Mouse (Mus musculus) kidney, postnatal 0 days (tissue): ENCODE data around the gene Cops3. TPM values are rescaled to one million over a fixed set of nuclear protein-coding genes. Genes with fewer than 3 reads are reported as not detected.

Experiments
- ATAC-seq: fragments of 200-750 bp; cut with Nextera tagmentation; replicated peaks from 2 replicates; pipeline ENCODE4 v1.8.0; 2017; ENCODE audit warnings: low read depth, moderate number of reproducible peaks, moderate TSS enrichment, moderate library complexity; ENCODE audit not compliant: low FRiP score
- DNase-seq: peaks from one replicate; pipeline ENCODE4 v3.0.0-alpha.2; 2016; ENCODE audit warnings: low spot score
- H3K27ac ChIP-seq: fragments of 300-500 bp; sonication (generic); 2 replicates; pipeline ENCODE4 v1.5.1; 2014; ENCODE audit warnings: mild to moderate bottlenecking
- H3K27me3 ChIP-seq: fragments of 300-500 bp; sonication (generic); 2 replicates; pipeline ENCODE4 v1.6.1; 2014; ENCODE audit warnings: low read length, mixed read lengths; ENCODE audit not compliant: insufficient read depth
- H3K36me3 ChIP-seq: fragments of 300-500 bp; sonication (generic); 2 replicates; pipeline ENCODE4 v1.6.1; 2014; ENCODE audit warnings: low read length, mixed read lengths; ENCODE audit not compliant: insufficient read depth
- H3K4me1 ChIP-seq: fragments of 300-500 bp; sonication (generic); replicated peaks from 2 replicates; pipeline ENCODE4 v1.6.1; 2014; ENCODE audit warnings: antibody characterized with exemption, low read length, mixed read lengths; ENCODE audit not compliant: insufficient read depth
- H3K4me2 ChIP-seq: fragments of 300-500 bp; sonication (generic); 2 replicates; pipeline ENCODE4 v1.6.1; 2014; ENCODE audit warnings: mild to moderate bottlenecking, low read length, moderate library complexity, mixed read lengths
- H3K4me3 ChIP-seq: fragments of 300-500 bp; sonication (generic); replicated peaks from 2 replicates; pipeline ENCODE4 v1.5.1; 2014; ENCODE audit warnings: low read depth, low read length
- H3K9ac ChIP-seq: fragments of 300-500 bp; sonication (generic); 2 replicates; pipeline ENCODE4 v1.6.1; 2014; ENCODE audit warnings: low read depth, low read length
- H3K9me3 ChIP-seq: fragments of 300-500 bp; sonication (generic); replicated peaks from 2 replicates; pipeline ENCODE4 v1.6.1; 2016; ENCODE audit warnings: low read length, inconsistent platforms, mixed read lengths
- CTCF ChIP-seq: IDR thresholded peaks from 2 replicates; pipeline ENCODE4 v1.5.1; 2016; ENCODE audit warnings: antibody characterized with exemption, low read depth, mild to moderate bottlenecking, moderate library complexity
- WGBS: fragments of 180-500 bp; shearing (Covaris S2); extraction: QIAGEN DNeasy Blood & Tissue Kit; methylation state at CpG from one replicate; pipeline ENCODE4 v1.1.7; 2014; 5-methylcytosine and 5-hydroxymethylcytosine counted together
- polyA plus RNA-seq: library from polyadenylated mRNA; unstranded; fragments of >200 nt; fragmentation: Nextera tagmentation; extraction: Ambion mirVana; gene quantifications from 2 replicates; pipeline ENCODE4 v1.2.1, GENCODE M21; 2015

Cops3 gene
- 144 and 156 TPM in 2 replicates for polyA plus RNA-seq

- under 1% methylated on average over 43 of the region's 43 CpGs for WGBS
- Histone ChIP-seq H3K4me3 (peak within 1 kb of the TSS; percentile 99), H3K4me1 (peaks cover 14% of the 10 kb centered on the region), H3K27ac (peak within 1 kb of the TSS; percentile 98), H3K9me3 (no peaks in the 10 kb centered on the region), H3K27me3 (no peaks in the 10 kb centered on the region), H3K36me3 (peaks cover 16% of the 10 kb centered on the region; the same call in 1 of the 2 replicates), H3K9ac (peak within 1 kb of the TSS; percentile 95), H3K4me2 (peak within 1 kb of the TSS; percentile 57)
- peak; percentile 96 for ATAC-seq
- peak; percentile 99 for DNase-seq
- peak; percentile 3; the same call in 1 of the 2 replicates for TF ChIP-seq CTCF
Measured at GRCm38 (mm10) chr11:59839459-59840126, at the start of gene Cops3. TSS of gene Cops3 (minus strand) at chr11:59839838.

DNA sequence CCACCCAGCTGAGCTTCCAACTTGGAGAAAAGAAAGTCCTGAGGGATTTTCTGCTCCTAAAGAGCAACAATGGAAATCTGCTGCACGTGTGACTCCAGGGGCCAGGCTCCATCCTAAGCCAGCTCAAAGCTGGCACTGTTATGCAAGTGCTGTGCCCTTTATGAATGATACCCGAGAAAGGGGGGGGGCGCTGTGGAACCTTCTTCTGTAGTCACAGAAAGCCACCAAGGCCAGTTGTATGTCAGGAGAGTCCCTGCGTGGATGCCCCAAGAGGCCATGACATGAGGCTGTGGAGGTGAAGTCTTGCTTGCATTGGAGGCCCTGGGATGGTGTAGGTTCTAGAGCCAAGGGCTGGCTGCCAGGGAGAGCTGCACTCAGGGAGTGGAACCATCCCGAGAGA is 48.5 kb upstream of the Cops3 start:
- H3K27me3 ChIP-seq: no peaks in the 10 kb centered on the region
- no peak for ATAC-seq

GRCm38 (mm10) chr11:59886952-59887351 is 47.3 kb upstream of the Cops3 start:
- H3K36me3 ChIP-seq: no peaks in the 10 kb centered on the region
- ATAC-seq: no peak
- 64% methylated on average over 1 of the region's 1 CpGs for WGBS
- DNase-seq: no peak
- no peaks in the 10 kb centered on the region for H3K27me3 ChIP-seq
- H3K9me3 ChIP-seq: no peaks in the 10 kb centered on the region
- no peak overlapping the region for H3K27ac ChIP-seq
- H3K9ac ChIP-seq: no peak overlapping the region
- TF ChIP-seq CTCF: no peak
- peaks cover 4% of the 10 kb centered on the region; the same call in 1 of the 2 replicates for H3K4me1 ChIP-seq
- H3K4me2 ChIP-seq: no peak overlapping the region
- H3K4me3 ChIP-seq: no peak overlapping the region

More for the DNA sequence above, 48.5 kb upstream of the Cops3 start:
- DNase-seq: no peak
- WGBS: 74% methylated on average over 5 of the region's 5 CpGs
- peaks cover 4% of the 10 kb centered on the region; the same call in 1 of the 2 replicates for H3K4me1 ChIP-seq
- no peak for TF ChIP-seq CTCF
- no peaks in the 10 kb centered on the region for H3K9me3 ChIP-seq
- H3K9ac ChIP-seq: no peak overlapping the region
- H3K27ac ChIP-seq: no peak overlapping the region
- no peak overlapping the region for H3K4me3 ChIP-seq
- no peak overlapping the region for H3K4me2 ChIP-seq
- no peaks in the 10 kb centered on the region for H3K36me3 ChIP-seq

- peak overlapping the region; percentile 63 for H3K27ac ChIP-seq
- 45% methylated on average over 17 of the region's 17 CpGs for WGBS
- H3K27me3 ChIP-seq: no peaks in the 10 kb centered on the region
- no peak overlapping the region for H3K4me2 ChIP-seq
- no peak overlapping the region for H3K9ac ChIP-seq
- DNase-seq (peak; percentile 78), ATAC-seq (no peak; the same call in 1 of the 2 replicates)
- no peaks in the 10 kb centered on the region for H3K9me3 ChIP-seq
- peak; percentile 53 for TF ChIP-seq CTCF
- H3K4me1 ChIP-seq: peaks cover 4% of the 10 kb centered on the region; the same call in 1 of the 2 replicates
- no peaks in the 10 kb centered on the region for H3K36me3 ChIP-seq
- H3K4me3 ChIP-seq: no peak overlapping the region
Measured at GRCm38 (mm10) chr11:59885217-59885986, 45.8 kb upstream of the Cops3 start.

- H3K9me3 ChIP-seq: no peaks in the 10 kb centered on the region
- no peak overlapping the region for H3K27ac ChIP-seq
- no peak overlapping the region for H3K4me2 ChIP-seq
- DNase-seq (peak; percentile 95), ATAC-seq (peak; percentile 55; the same call in 1 of the 2 replicates)
- 0 out of 2 replicates have a peak overlapping the region, but pooled peaks have one; percentile 13 for H3K9ac ChIP-seq
- no peak overlapping the region for H3K4me3 ChIP-seq
- H3K36me3 ChIP-seq: peaks cover 15% of the 10 kb centered on the region
- no peaks in the 10 kb centered on the region for H3K27me3 ChIP-seq
- peak; percentile 97 for TF ChIP-seq CTCF
- H3K4me1 ChIP-seq: no peaks in the 10 kb centered on the region; the same call in 1 of the 2 replicates
- 20% methylated on average over 2 of the region's 2 CpGs for WGBS
Measured at GRCm38 (mm10) chr11:59880031-59880430, 40.4 kb upstream of the Cops3 start.

GRCm38 (mm10) chr11:59872124-59872523 is 32.5 kb upstream of the Cops3 start:
- Histone ChIP-seq H3K27ac (no peak overlapping the region), H3K9ac (no peak overlapping the region)

More at GRCm38 (mm10) chr11:59872124-59872523, 32.5 kb upstream of the Cops3 start:
- DNase-seq (no peak), ATAC-seq (no peak)
- 89% methylated on average over 8 of the region's 8 CpGs for WGBS
- Histone ChIP-seq H3K36me3 (peaks cover 25% of the 10 kb centered on the region), H3K4me1 (no peaks in the 10 kb centered on the region), H3K4me2 (no peak overlapping the region), H3K27me3 (no peaks in the 10 kb centered on the region), H3K9me3 (no peaks in the 10 kb centered on the region), H3K4me3 (no peak overlapping the region)
- TF ChIP-seq CTCF: no peak
